Mouse (Mus musculus): Measurements from ENCODE around the gene Ank2. TPM values are rescaled to one million over a fixed set of nuclear protein-coding genes. Genes with fewer than 3 reads are reported as not detected.

Gene Ank2
- polyA plus RNA-seq, 1 experiment = 4.6 TPM

DNA sequence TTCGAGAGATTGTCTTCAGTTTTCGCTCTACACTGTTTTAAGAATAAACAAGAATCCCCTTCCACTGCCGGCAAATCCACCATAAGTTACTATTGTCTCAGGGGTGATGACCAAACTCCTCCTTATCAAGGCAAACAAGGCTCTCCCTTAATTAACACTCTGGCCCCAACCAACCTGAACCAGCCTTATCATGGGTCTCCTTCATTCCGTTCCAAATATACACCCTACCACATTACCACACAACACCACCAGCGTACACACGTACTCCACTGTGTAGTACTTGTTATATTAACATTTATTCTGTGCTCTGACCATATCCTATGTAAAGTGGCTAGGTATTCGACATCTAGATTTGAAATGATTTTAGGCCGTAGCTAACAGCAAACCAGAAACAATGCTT, 30.6 kb downstream of the Ank2 start:
- H3K27ac ChIP-seq (ENCODE audit: control insufficient read depth, insufficient read depth, low read length) = no peak overlapping the region
- 95% methylated on average over 8 of the region's 8 CpGs for WGBS

DNA sequence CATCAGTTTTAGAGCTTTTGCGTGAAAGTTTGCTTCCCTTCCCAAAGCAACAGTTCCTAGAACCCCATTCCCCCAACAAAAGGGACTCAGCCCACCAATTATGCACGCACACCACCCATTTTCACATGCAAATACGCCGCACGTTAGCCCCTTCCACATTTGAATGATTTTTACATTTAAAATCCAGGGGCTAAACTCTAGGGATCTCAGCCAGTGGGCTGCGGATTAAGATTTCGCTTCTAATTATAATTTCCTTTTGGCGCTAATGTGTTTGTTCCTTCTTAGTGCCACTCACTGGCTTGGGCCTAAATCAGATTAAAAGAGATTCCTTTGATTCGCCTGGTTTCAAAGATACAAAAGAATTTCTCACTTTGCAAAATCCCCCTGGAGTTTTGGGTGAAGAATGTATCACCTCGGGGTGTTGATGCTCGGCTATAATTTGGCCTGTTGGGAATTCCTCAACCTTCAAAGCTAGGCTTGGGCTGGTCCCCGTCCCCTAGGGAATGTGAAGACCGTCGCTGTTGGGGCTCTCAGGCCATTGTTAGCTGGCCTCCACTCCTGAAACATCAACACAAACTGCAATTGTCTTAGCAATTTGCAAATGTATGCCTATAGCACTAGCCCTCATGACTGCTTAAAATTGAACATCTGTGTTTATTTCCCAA, 35.2 kb downstream of the Ank2 start:
- H3K27me3 ChIP-seq (ENCODE audit: control insufficient read depth, insufficient read depth, low read length) = no peaks in the 10 kb centered on the region
- 88% methylated on average over 14 of the region's 14 CpGs for WGBS
- H3K4me3 ChIP-seq (ENCODE audit: control insufficient read depth, insufficient read depth, low read length) = no peak overlapping the region
- no peak for TF ChIP-seq CTCF (IDR thresholded peaks at IDR 0.05; ENCODE audit: borderline replicate concordance, control insufficient read depth, extremely low read depth, insufficient read depth, low read length, poor library complexity)
- TF ChIP-seq POLR2A (IDR thresholded peaks at IDR 0.05; ENCODE audit: control insufficient read depth, extremely low read depth, insufficient read depth, low read length, poor library complexity) = no peak
- no peaks in the 10 kb centered on the region for H3K4me1 ChIP-seq (replicated peaks; ENCODE audit: control insufficient read depth, insufficient read depth, low read length)
- no peak overlapping the region for H3K27ac ChIP-seq (ENCODE audit: control insufficient read depth, insufficient read depth, low read length)
- H3K36me3 ChIP-seq (ENCODE audit: control insufficient read depth, insufficient read depth, low read length) = no peaks in the 10 kb centered on the region
- no peak for DNase-seq

More for the DNA sequence above, 30.6 kb downstream of the Ank2 start:
- TF ChIP-seq CTCF (IDR thresholded peaks at IDR 0.05; ENCODE audit: borderline replicate concordance, control insufficient read depth, extremely low read depth, insufficient read depth, low read length, poor library complexity) (no peak), POLR2A (IDR thresholded peaks at IDR 0.05; ENCODE audit: control insufficient read depth, extremely low read depth, insufficient read depth, low read length, poor library complexity) (no peak)
- Histone ChIP-seq H3K27me3 (ENCODE audit: control insufficient read depth, insufficient read depth, low read length) (no peaks in the 10 kb centered on the region), H3K4me3 (ENCODE audit: control insufficient read depth, insufficient read depth, low read length) (no peak overlapping the region), H3K4me1 (replicated peaks; ENCODE audit: control insufficient read depth, insufficient read depth, low read length) (no peaks in the 10 kb centered on the region), H3K36me3 (ENCODE audit: control insufficient read depth, insufficient read depth, low read length) (no peaks in the 10 kb centered on the region)
- no peak for DNase-seq

DNA sequence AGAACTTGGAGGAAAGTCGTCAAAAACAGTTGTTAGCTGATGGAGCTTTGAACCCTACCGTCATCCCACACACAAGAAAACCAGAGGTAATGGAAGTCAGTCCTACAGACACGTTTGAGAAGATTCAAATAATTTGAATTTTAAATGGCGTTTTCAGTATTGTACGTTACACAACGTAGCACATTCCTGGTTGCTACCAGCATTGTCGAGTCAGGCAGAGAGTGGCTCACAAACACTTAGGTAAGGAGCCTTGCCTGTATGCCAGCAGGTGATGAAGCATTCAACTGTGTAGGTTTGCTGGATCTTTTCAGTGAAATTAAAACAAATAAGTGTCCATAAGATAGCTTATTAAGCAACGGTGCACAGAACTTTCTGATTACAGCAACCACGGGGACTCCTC, 36.0 kb downstream of the Ank2 start:
- no peak overlapping the region for H3K4me3 ChIP-seq (ENCODE audit: control insufficient read depth, insufficient read depth, low read length)
- H3K27ac ChIP-seq (ENCODE audit: control insufficient read depth, insufficient read depth, low read length) = no peak overlapping the region
- DNase-seq = no peak
- TF ChIP-seq POLR2A (IDR thresholded peaks at IDR 0.05; ENCODE audit: control insufficient read depth, extremely low read depth, insufficient read depth, low read length, poor library complexity) = no peak
- no peak for TF ChIP-seq CTCF (IDR thresholded peaks at IDR 0.05; ENCODE audit: borderline replicate concordance, control insufficient read depth, extremely low read depth, insufficient read depth, low read length, poor library complexity)
- H3K27me3 ChIP-seq (ENCODE audit: control insufficient read depth, insufficient read depth, low read length) = no peaks in the 10 kb centered on the region
- WGBS = 84% methylated on average over 9 of the region's 9 CpGs
- no peaks in the 10 kb centered on the region for H3K36me3 ChIP-seq (ENCODE audit: control insufficient read depth, insufficient read depth, low read length)
- no peaks in the 10 kb centered on the region for H3K4me1 ChIP-seq (replicated peaks; ENCODE audit: control insufficient read depth, insufficient read depth, low read length)

DNA sequence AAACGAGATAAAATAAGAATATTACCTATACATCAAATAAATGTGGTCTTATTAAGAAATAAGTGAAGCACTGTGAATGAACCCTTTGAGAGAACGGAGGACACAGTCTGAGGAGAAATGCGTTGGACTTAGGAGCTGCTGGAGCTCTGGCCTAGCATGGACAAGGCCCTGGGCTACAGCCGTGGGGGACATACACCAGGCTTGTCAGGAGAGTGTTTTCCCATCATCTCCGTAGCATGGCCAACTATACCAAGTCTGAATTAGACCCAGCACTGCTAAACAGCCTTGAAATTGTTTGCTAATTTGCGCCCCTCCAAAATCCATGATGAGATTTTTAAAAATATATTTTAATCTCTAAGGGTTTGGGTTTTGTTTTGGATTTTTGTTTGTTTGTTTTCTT, 36.7 kb downstream of the Ank2 start:
- TF ChIP-seq CTCF (IDR thresholded peaks at IDR 0.05; ENCODE audit: borderline replicate concordance, control insufficient read depth, extremely low read depth, insufficient read depth, low read length, poor library complexity) = no peak
- 89% methylated on average over 6 of the region's 6 CpGs for WGBS

DNA sequence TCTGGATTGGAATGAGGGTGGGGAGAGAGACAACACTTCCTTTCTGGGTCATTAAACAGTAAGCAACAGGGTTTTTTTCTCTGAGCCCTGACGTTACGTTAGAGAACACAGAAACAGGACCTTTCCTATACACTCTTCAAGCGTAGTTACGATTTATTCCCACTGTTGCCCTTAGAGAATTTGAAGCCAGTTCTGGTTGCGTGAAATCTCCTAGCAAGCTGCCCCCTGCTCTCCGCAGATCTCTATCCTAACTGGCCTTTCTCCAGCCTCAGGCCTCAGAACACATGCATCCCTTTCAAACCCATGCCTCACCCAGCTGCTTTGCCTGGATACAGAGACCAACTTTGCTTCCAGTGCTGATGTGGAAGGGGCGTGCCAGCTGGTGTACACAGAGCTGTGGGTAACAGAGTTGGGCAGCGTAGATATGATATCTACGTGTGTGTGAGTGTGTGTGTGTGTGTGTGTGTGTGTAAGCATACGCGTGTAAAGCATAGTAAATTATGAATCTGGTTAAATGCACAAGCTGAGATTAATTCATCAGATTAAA, 38.2 kb downstream of the Ank2 start:
- Histone ChIP-seq H3K4me1 (replicated peaks; ENCODE audit: control insufficient read depth, insufficient read depth, low read length) (no peaks in the 10 kb centered on the region), H3K27ac (ENCODE audit: control insufficient read depth, insufficient read depth, low read length) (no peak overlapping the region), H3K36me3 (ENCODE audit: control insufficient read depth, insufficient read depth, low read length) (no peaks in the 10 kb centered on the region), H3K27me3 (ENCODE audit: control insufficient read depth, insufficient read depth, low read length) (no peaks in the 10 kb centered on the region), H3K4me3 (ENCODE audit: control insufficient read depth, insufficient read depth, low read length) (no peak overlapping the region)
- WGBS = 90% methylated on average over 11 of the region's 11 CpGs
- no peak for TF ChIP-seq CTCF (IDR thresholded peaks at IDR 0.05; ENCODE audit: borderline replicate concordance, control insufficient read depth, extremely low read depth, insufficient read depth, low read length, poor library complexity)
- no peak for TF ChIP-seq POLR2A (IDR thresholded peaks at IDR 0.05; ENCODE audit: control insufficient read depth, extremely low read depth, insufficient read depth, low read length, poor library complexity)
- DNase-seq = no peak

More for the DNA sequence above, 36.7 kb downstream of the Ank2 start:
- Histone ChIP-seq H3K27me3 (ENCODE audit: control insufficient read depth, insufficient read depth, low read length) (no peaks in the 10 kb centered on the region), H3K4me1 (replicated peaks; ENCODE audit: control insufficient read depth, insufficient read depth, low read length) (no peaks in the 10 kb centered on the region), H3K27ac (ENCODE audit: control insufficient read depth, insufficient read depth, low read length) (no peak overlapping the region), H3K4me3 (ENCODE audit: control insufficient read depth, insufficient read depth, low read length) (no peak overlapping the region), H3K36me3 (ENCODE audit: control insufficient read depth, insufficient read depth, low read length) (no peaks in the 10 kb centered on the region)
- DNase-seq = no peak

DNA sequence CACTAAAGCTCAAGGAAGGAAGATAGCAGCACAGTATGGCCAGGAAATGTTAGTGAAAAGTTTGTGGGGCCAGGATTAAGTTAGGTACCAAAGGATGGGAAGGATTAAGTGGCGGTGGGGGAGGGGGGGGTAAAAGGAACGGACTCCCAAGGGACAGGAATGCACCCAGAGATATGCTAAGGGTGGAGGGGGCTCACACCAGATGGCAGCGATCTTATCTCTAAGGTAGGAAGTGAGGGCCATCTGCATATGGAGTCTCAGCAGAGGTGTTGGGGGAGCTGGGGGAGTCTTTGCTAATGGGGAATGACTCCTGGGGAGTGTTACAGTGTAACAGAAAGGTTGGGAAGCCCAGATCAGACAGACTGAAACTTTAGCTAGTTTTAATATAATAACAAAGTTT, 39.3 kb downstream of the Ank2 start:
- no peaks in the 10 kb centered on the region for H3K27me3 ChIP-seq (ENCODE audit: control insufficient read depth, insufficient read depth, low read length)
- no peaks in the 10 kb centered on the region for H3K36me3 ChIP-seq (ENCODE audit: control insufficient read depth, insufficient read depth, low read length)
- DNase-seq = no peak
- TF ChIP-seq CTCF (IDR thresholded peaks at IDR 0.05; ENCODE audit: borderline replicate concordance, control insufficient read depth, extremely low read depth, insufficient read depth, low read length, poor library complexity) (no peak), POLR2A (IDR thresholded peaks at IDR 0.05; ENCODE audit: control insufficient read depth, extremely low read depth, insufficient read depth, low read length, poor library complexity) (no peak)
- H3K4me3 ChIP-seq (ENCODE audit: control insufficient read depth, insufficient read depth, low read length) = no peak overlapping the region
- H3K27ac ChIP-seq (ENCODE audit: control insufficient read depth, insufficient read depth, low read length) = no peak overlapping the region
- 34% methylated on average over 3 of the region's 3 CpGs for WGBS
- H3K4me1 ChIP-seq (replicated peaks; ENCODE audit: control insufficient read depth, insufficient read depth, low read length) = no peaks in the 10 kb centered on the region

DNA sequence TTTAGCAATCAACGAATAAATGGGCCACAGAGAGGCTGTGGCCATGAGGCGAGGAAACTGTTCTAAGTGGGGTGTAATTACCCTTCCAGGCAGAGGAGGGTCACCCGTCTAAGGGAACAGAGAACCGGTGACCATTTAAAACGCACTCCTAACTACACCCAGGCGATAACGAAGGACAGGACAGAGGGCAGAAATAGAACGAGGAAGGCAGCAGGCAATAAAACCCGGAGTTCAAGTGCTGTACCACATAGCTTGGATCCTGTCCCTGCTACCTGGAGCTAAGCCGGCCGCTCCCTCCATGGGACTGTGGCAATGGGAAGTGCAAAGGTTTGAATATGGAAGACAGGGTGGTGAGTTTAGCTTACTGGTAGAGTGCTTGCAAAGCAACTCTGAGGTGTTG, 40.2 kb downstream of the Ank2 start:
- 65% methylated on average over 11 of the region's 11 CpGs for WGBS
- Histone ChIP-seq H3K4me3 (ENCODE audit: control insufficient read depth, insufficient read depth, low read length) (no peak overlapping the region), H3K36me3 (ENCODE audit: control insufficient read depth, insufficient read depth, low read length) (no peaks in the 10 kb centered on the region), H3K27ac (ENCODE audit: control insufficient read depth, insufficient read depth, low read length) (no peak overlapping the region), H3K27me3 (ENCODE audit: control insufficient read depth, insufficient read depth, low read length) (no peaks in the 10 kb centered on the region), H3K4me1 (replicated peaks; ENCODE audit: control insufficient read depth, insufficient read depth, low read length) (no peaks in the 10 kb centered on the region)
- no peak for DNase-seq
- no peak for TF ChIP-seq CTCF (IDR thresholded peaks at IDR 0.05; ENCODE audit: borderline replicate concordance, control insufficient read depth, extremely low read depth, insufficient read depth, low read length, poor library complexity)
- no peak for TF ChIP-seq POLR2A (IDR thresholded peaks at IDR 0.05; ENCODE audit: control insufficient read depth, extremely low read depth, insufficient read depth, low read length, poor library complexity)

All from thymus, adult 2 months (tissue).